Comparison of ENCODE assay signal across 1 mouse cellular context in the genomic region with DNA sequence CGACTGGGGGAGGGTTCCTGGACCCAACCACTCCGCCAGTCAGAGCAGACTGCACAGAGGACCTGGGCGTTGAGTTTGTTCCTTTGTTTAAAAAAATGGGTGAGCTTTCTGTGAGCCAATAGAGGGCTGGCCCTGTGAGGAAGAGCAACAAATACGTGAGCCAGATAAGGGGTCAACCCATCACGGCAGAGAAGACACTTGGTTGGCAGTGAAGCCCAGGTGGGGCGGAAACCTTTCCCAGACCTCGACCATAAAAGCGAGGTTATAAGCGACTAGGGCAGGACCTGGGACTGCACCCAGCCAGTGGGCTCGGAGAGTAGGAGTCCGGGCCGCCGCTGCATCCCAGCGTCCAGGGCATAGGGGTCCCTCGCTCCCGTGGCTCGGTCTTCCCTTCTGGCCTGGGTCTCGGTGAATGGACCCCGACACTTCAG.
TF ChIP-seq lines count a peak whose summit lies in the region.

No protein-coding gene starts in this region.

TF ChIP-seq in MEL, 35 proteins besides CTCF, POLR2A, EP300 and RAD21 (continued from another document):
- TF ChIP-seq MAFK (IDR thresholded peaks at IDR 0.05; ENCODE audit: borderline replicate concordance, low read depth, low read length) (no peak), GABPA (IDR thresholded peaks at IDR 0.05; ENCODE audit: low read depth, low read length) (no peak), MAZ (IDR thresholded peaks at IDR 0.05; ENCODE audit: low read depth, low read length) (0 out of 2 replicates have a peak, but pooled peaks have one; percentile 11), ELF1 (IDR thresholded peaks at IDR 0.05; ENCODE audit: low read depth, low read length) (peak; percentile 66), MYB (IDR thresholded peaks at IDR 0.05; ENCODE audit: low read depth, low read length) (no peak), NELFE (IDR thresholded peaks at IDR 0.05; ENCODE audit: low read depth, low read length) (peak; percentile 97), CHD1 (IDR thresholded peaks at IDR 0.05; ENCODE audit: low read depth, low read length) (no peak), ZMIZ1 (IDR thresholded peaks at IDR 0.05; ENCODE audit: low read depth, low read length) (peak; percentile 99), ZKSCAN1 (IDR thresholded peaks at IDR 0.05; ENCODE audit: low read depth, low read length) (no peak), CHD2 (IDR thresholded peaks at IDR 0.05; ENCODE audit: low read length) (no peak), USF2 (IDR thresholded peaks at IDR 0.05; ENCODE audit: borderline replicate concordance in 1 of 2, insufficient read depth in 1 of 2, low read depth in 1 of 2, low read length in 2 of 2) (no peak), POLR2AphosphoS2 (IDR thresholded peaks at IDR 0.05; ENCODE audit: low read length) (no peak; the same call in 1 of the 2 replicates), TAL1 (IDR thresholded peaks at IDR 0.05; ENCODE audit: low read length) (no peak), POLR2AphosphoS5 (IDR thresholded peaks at IDR 0.05; ENCODE audit: borderline replicate concordance, low read depth, low read length) (peak; percentile 18; the same call in 1 of the 2 replicates), MEF2A (IDR thresholded peaks at IDR 0.05; ENCODE audit: extremely low read depth, insufficient replicate concordance, low read depth, low read length, poor library complexity, severe bottlenecking) (0 out of 2 replicates have a peak, but pooled peaks have one; percentile 21), E2F4 (IDR thresholded peaks at IDR 0.05; ENCODE audit: borderline replicate concordance, low read depth, low read length) (no peak), MYC (IDR thresholded peaks at IDR 0.05; ENCODE audit: low read depth, low read length) (no peak), GATA1 (IDR thresholded peaks at IDR 0.05; ENCODE audit: low read depth, low read length) (peak; percentile 90), BHLHE40 (IDR thresholded peaks at IDR 0.05; ENCODE audit: borderline replicate concordance, low read depth, low read length) (no peak), HCFC1 (IDR thresholded peaks at IDR 0.05; ENCODE audit: low read depth, low read length) (peak; percentile 66; the same call in 1 of the 2 replicates), MXI1 (IDR thresholded peaks at IDR 0.05; ENCODE audit: low read depth, low read length) (no peak; the same call in none of the 2 replicates)
